Mouse (Mus musculus) G1E (cell line): ENCODE data around the gene Actn2. TPM values are rescaled to one million over a fixed set of nuclear protein-coding genes. Genes with fewer than 3 reads are reported as not detected.

Source experiments
- ATAC-seq: 2 replicates; pipeline ENCODE4 v1.8.0; 2016; ENCODE audit warnings: mild to moderate bottlenecking; ENCODE audit not compliant: insufficient number of reproducible peaks, poor library complexity, low FRiP score, severe bottlenecking; ENCODE audit errors: extremely low read depth
- DNase-seq: peaks from one replicate; pipeline ENCODE4 v3.0.0; 2012; ENCODE audit warnings: low spot score
- H3K27me3 ChIP-seq: 2 replicates; pipeline ENCODE4 v1.6.1; 2012; ENCODE audit warnings: mild to moderate bottlenecking, low read length, inconsistent platforms; ENCODE audit not compliant: insufficient read depth
- H3K36me3 ChIP-seq: replicated peaks from 2 replicates; pipeline ENCODE3; 2012; ENCODE audit warnings: mild to moderate bottlenecking, inconsistent platforms
- H3K4me1 ChIP-seq: 2 replicates; pipeline ENCODE4 v1.6.1; 2012; ENCODE audit warnings: low read depth, low read length, inconsistent platforms, mixed read lengths; ENCODE audit not compliant: insufficient read depth
- H3K4me3 ChIP-seq: 2 replicates; pipeline ENCODE4 v1.5.1; 2012; ENCODE audit warnings: low read depth, mild to moderate bottlenecking, inconsistent platforms, low read length, moderate library complexity, mixed read lengths
- H3K9me3 ChIP-seq: replicated peaks from 2 replicates; pipeline ENCODE4 v1.6.1; 2012; ENCODE audit warnings: inconsistent platforms
- CTCF ChIP-seq: IDR thresholded peaks from 2 replicates; pipeline ENCODE4 v1.5.1; 2012; ENCODE audit warnings: low read depth, low read length, inconsistent platforms, mixed read lengths
- GATA1 ChIP-seq: IDR thresholded peaks from 2 replicates; pipeline ENCODE4 v1.6.1; 2012; ENCODE audit warnings: borderline replicate concordance, low read length, inconsistent platforms, mixed read lengths
- GATA2 ChIP-seq: IDR thresholded peaks from 2 replicates; pipeline ENCODE4 v1.6.1; 2012; ENCODE audit warnings: low read depth, low read length, inconsistent platforms, borderline replicate concordance
- POLR2AphosphoS5 ChIP-seq: IDR thresholded peaks from 2 replicates; pipeline ENCODE4 v1.6.1; 2012; ENCODE audit warnings: low read depth, low read length, inconsistent platforms; ENCODE audit not compliant: insufficient replicate concordance
- TAL1 ChIP-seq: conservative IDR thresholded peaks from 2 replicates; pipeline ENCODE4 v1.6.1; 2012; ENCODE audit warnings: low read depth, low read length, inconsistent platforms, mixed read lengths
- polyA plus RNA-seq: library from polyadenylated mRNA; stranded (reverse); fragments of >175 nt; gene quantifications from 2 replicates; pipeline ENCODE4 v1.2.3, GENCODE M21; 2012
- total RNA-seq, 2 experiments: library from RNA; stranded (forward) in 1 of 2; stranded (reverse) in 1 of 2; fragments of 200-1000 nt in 1 of 2; fragments of >200 nt in 1 of 2; fragmentation: Nextera tagmentation in 1 of 2; gene quantifications; 2 replicates each; pipeline ENCODE4 v1.2.3; 2014 to 2017

Actn2 gene
- total and polyA plus RNA-seq, 3 experiments, result 0.30 to 0.55 TPM; not detected in 1

GRCm38 (mm10) chr13:12323076-12323625 lies 17.4 kb downstream of the Actn2 start:
- no peak overlapping the region for H3K4me3 ChIP-seq
- no peaks in the 10 kb centered on the region for H3K36me3 ChIP-seq
- TF ChIP-seq TAL1, result no peak
- TF ChIP-seq POLR2AphosphoS5, result no peak
- TF ChIP-seq CTCF, result no peak
- no peak for TF ChIP-seq GATA2
- no peak for TF ChIP-seq GATA1
- peaks cover 3% of the 10 kb centered on the region; the same call in 1 of the 2 replicates for H3K27me3 ChIP-seq
- H3K9me3 ChIP-seq, result no peaks in the 10 kb centered on the region
- H3K4me1 ChIP-seq, result no peaks in the 10 kb centered on the region
- DNase-seq (no peak), ATAC-seq (no peak)

GRCm38 (mm10) chr13:12320148-12320547 lies 20.4 kb downstream of the Actn2 start:
- no peak overlapping the region for H3K4me3 ChIP-seq
- no peaks in the 10 kb centered on the region; the same call in 1 of the 2 replicates for H3K27me3 ChIP-seq
- DNase-seq, result no peak
- no peaks in the 10 kb centered on the region for H3K9me3 ChIP-seq
- ATAC-seq, result no peak
- TF ChIP-seq CTCF (no peak), GATA2 (no peak), GATA1 (no peak), TAL1 (no peak), POLR2AphosphoS5 (no peak)
- H3K36me3 ChIP-seq, result no peaks in the 10 kb centered on the region
- no peaks in the 10 kb centered on the region for H3K4me1 ChIP-seq

GRCm38 (mm10) chr13:12318017-12318416 lies 22.5 kb downstream of the Actn2 start:
- no peak for TF ChIP-seq POLR2AphosphoS5
- no peak for TF ChIP-seq TAL1
- TF ChIP-seq GATA2, result no peak
- TF ChIP-seq CTCF, result no peak
- no peak for TF ChIP-seq GATA1
- H3K36me3 ChIP-seq, result no peaks in the 10 kb centered on the region
- DNase-seq (no peak), ATAC-seq (no peak)
- no peak overlapping the region for H3K4me3 ChIP-seq
- no peaks in the 10 kb centered on the region for H3K9me3 ChIP-seq
- no peaks in the 10 kb centered on the region for H3K4me1 ChIP-seq
- no peaks in the 10 kb centered on the region; the same call in 1 of the 2 replicates for H3K27me3 ChIP-seq

- H3K4me3 ChIP-seq, result no peak overlapping the region
- no peak for TF ChIP-seq CTCF
- TF ChIP-seq TAL1, result no peak
- TF ChIP-seq GATA1, result no peak
- TF ChIP-seq GATA2, result no peak
- TF ChIP-seq POLR2AphosphoS5, result no peak
- no peaks in the 10 kb centered on the region for H3K4me1 ChIP-seq
- H3K36me3 ChIP-seq, result no peaks in the 10 kb centered on the region
- H3K9me3 ChIP-seq, result no peaks in the 10 kb centered on the region
- ATAC-seq, result no peak
- no peak for DNase-seq
- H3K27me3 ChIP-seq, result no peaks in the 10 kb centered on the region; the same call in 1 of the 2 replicates
Measured at GRCm38 (mm10) chr13:12317191-12317765, 23.3 kb downstream of the Actn2 start.

- TF ChIP-seq GATA1, result no peak
- no peak for TF ChIP-seq CTCF
- TF ChIP-seq GATA2, result no peak
- TF ChIP-seq TAL1, result no peak
- no peak for TF ChIP-seq POLR2AphosphoS5
- Histone ChIP-seq H3K4me3 (no peak overlapping the region), H3K4me1 (no peaks in the 10 kb centered on the region), H3K27me3 (no peaks in the 10 kb centered on the region), H3K9me3 (no peaks in the 10 kb centered on the region), H3K36me3 (no peaks in the 10 kb centered on the region)
- no peak for DNase-seq
- ATAC-seq, result no peak
Measured at GRCm38 (mm10) chr13:12314173-12314572, 26.4 kb downstream of the Actn2 start.

GRCm38 (mm10) chr13:12311930-12312492 lies 28.5 kb downstream of the Actn2 start:
- ATAC-seq (no peak), DNase-seq (no peak)
- no peaks in the 10 kb centered on the region for H3K27me3 ChIP-seq
- TF ChIP-seq TAL1 (no peak), CTCF (no peak), GATA2 (no peak)
- no peaks in the 10 kb centered on the region for H3K4me1 ChIP-seq
- no peaks in the 10 kb centered on the region for H3K36me3 ChIP-seq
- H3K4me3 ChIP-seq, result no peak overlapping the region
- no peaks in the 10 kb centered on the region for H3K9me3 ChIP-seq
